18 mouse cellular contexts compared by ENCODE assay signal in the genomic region with DNA sequence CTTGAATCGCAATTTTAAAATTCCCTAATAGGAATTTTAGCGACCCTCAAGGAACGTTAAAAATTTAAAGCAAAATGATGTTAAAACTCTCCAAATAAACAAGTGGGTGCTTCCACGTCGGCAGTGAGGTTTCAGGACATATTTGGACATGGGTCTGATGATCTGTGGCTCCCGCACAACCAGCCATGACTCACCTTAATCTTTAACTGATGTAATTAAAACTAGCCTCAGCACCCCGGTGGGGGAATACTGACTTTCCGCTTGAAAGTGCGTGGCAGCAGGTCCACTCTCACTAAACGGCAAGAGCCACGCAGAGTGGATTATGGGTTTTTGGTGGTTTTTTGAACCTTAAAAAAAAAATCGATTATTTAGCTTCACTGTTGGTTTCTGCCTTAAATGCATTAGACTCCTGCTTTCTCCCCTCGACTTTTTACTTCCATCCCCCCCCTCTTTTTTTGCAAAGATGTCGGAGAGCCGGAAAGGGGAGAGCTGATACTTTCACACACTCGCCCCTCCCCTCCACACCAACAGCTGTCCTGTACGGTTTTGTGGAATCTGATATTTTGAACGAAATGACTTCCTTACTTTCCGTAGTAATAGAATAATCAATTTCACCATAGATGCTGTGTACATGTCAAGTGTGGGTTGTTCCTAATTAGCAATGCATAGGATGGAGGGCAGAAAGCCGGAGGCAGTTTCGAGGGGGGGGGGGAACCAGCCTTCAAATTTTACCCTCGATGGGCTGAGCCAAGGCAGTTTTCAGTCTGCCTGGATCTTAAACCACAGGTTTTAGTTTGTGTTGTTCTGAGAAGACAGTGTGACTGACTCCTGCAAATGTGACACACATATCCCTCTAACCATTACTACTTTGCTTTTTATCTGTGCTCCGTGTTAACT.
DNase-seq lines count a peak whose midpoint lies in the region; ATAC-seq and TF ChIP-seq lines count a peak whose summit lies in the region.
"Had no signal": no experiment of that assay in that cellular context is flagged by ENCODE, and none has a peak within 500 bp of the region (broad histone marks: within the 10 kb centered on the region; RNA-seq: fewer than 3 reads in every experiment).

No protein-coding gene starts in this region.

- H3K4me1 ChIP-seq in kidney, adult 2 months (ENCODE audit: control insufficient read depth, insufficient read depth, low read length): no peaks in the 10 kb centered on the region
- H3K4me1 ChIP-seq in MEL (ENCODE audit: control insufficient read depth in 1 of 2, insufficient read depth in 2 of 2, low read length in 2 of 2): peaks cover 14 to 49% of the 10 kb centered on the region in 2 experiments
- H3K4me1 ChIP-seq in heart, postnatal 0 days (ENCODE audit: control insufficient read depth, insufficient read depth): peaks cover 25% of the 10 kb centered on the region
- H3K4me1 ChIP-seq in forebrain, embryonic 16.5 days (replicated peaks; ENCODE audit: control insufficient read depth, insufficient read depth, low read length): no peaks in the 10 kb centered on the region; the same call in 1 of the 2 replicates
- H3K4me1 ChIP-seq: midbrain, embryonic 10.5 days; neural tube, embryonic 12.5 days had no signal

- H3K9me3 ChIP-seq in MEL (replicated peaks; ENCODE audit: insufficient read depth, low read length): no peaks in the 10 kb centered on the region
- no peaks in the 10 kb centered on the region for H3K9me3 ChIP-seq in heart, postnatal 0 days (replicated peaks; ENCODE audit: control insufficient read depth, low read length)
- H3K9me3 ChIP-seq in forebrain, embryonic 16.5 days (ENCODE audit: control insufficient read depth, low read length): no peaks in the 10 kb centered on the region
- H3K9me3 ChIP-seq: liver, embryonic 12.5 days; midbrain, embryonic 10.5 days; neural tube, embryonic 12.5 days had no signal

- ATAC-seq in heart, postnatal 0 days (ENCODE audit: insufficient read depth, low read depth): no peak
- ATAC-seq in forebrain, embryonic 16.5 days: no peak
- ATAC-seq: inflammation-experienced regulatory T-cells, adult 6 months; liver, embryonic 12.5 days had no signal

- peak overlapping the region; percentile 66 for H3K4me2 ChIP-seq in heart, postnatal 0 days (ENCODE audit: low read depth, low read length)
- H3K4me2 ChIP-seq in forebrain, embryonic 16.5 days (ENCODE audit: low read length): no peak overlapping the region
- H3K4me2 ChIP-seq: liver, embryonic 12.5 days; lung, embryonic 14.5 days; neural tube, embryonic 12.5 days had no signal

- H3K79me2 ChIP-seq in MEL (ENCODE audit: control insufficient read depth, insufficient read depth, low read length, poor library complexity): peaks cover 38% of the 10 kb centered on the region

- H3K27me3 ChIP-seq in kidney, adult 2 months (replicated peaks; ENCODE audit: control insufficient read depth, insufficient read depth, low read length): no peaks in the 10 kb centered on the region
- H3K27me3 ChIP-seq in MEL (ENCODE audit: control insufficient read depth in 1 of 2, insufficient read depth in 2 of 2, low read length in 2 of 2): no peaks in the 10 kb centered on the region
- H3K27me3 ChIP-seq in heart, postnatal 0 days (ENCODE audit: control insufficient read depth, insufficient read depth, low read length): no peaks in the 10 kb centered on the region
- no peaks in the 10 kb centered on the region for H3K27me3 ChIP-seq in forebrain, embryonic 16.5 days (replicated peaks; ENCODE audit: control insufficient read depth, insufficient read depth, low read length)
- H3K27me3 ChIP-seq: neural tube, embryonic 12.5 days had no signal

- 43% methylated on average over 23 of the region's 23 CpGs for WGBS in kidney, adult 2 months
- WGBS in heart, postnatal 0 days: 44% methylated on average over 23 of the region's 23 CpGs
- 91% methylated on average over 23 of the region's 23 CpGs for WGBS in forebrain, embryonic 16.5 days

- peak in 1 of 2 experiments; percentile 12; a peak in 3 of 4 replicates for TF ChIP-seq EP300 in MEL (IDR thresholded peaks at IDR 0.05; ENCODE audit: low read depth in 1 of 2, low read length in 2 of 2)
- TF ChIP-seq EP300 in heart, postnatal 0 days (IDR thresholded peaks at IDR 0.05; ENCODE audit: low read depth): no peak

- peak overlapping the region; percentile 75 for H3K9ac ChIP-seq in MEL (ENCODE audit: control insufficient read depth, low read depth, low read length, poor library complexity, severe bottlenecking)
- peak overlapping the region; percentile 72 for H3K9ac ChIP-seq in heart, postnatal 0 days (replicated peaks; ENCODE audit: low read depth, low read length)
- no peak overlapping the region for H3K9ac ChIP-seq in forebrain, embryonic 16.5 days (replicated peaks; ENCODE audit: low read depth, low read length)
- H3K9ac ChIP-seq: liver, embryonic 12.5 days; lung, embryonic 14.5 days; neural tube, embryonic 12.5 days had no signal

- H3K4me3 ChIP-seq in kidney, adult 2 months (ENCODE audit: insufficient read depth, low read depth, low read length): peak overlapping the region; percentile 20
- H3K4me3 ChIP-seq in MEL (ENCODE audit: control insufficient read depth in 1 of 2, insufficient read depth in 1 of 2, low read depth in 2 of 2, low read length in 2 of 2): peak overlapping the region; percentile 55 to 88
- peak overlapping the region; percentile 53 for H3K4me3 ChIP-seq in heart, postnatal 0 days (ENCODE audit: low read depth, low read length)
- no peak overlapping the region for H3K4me3 ChIP-seq in forebrain, embryonic 16.5 days (replicated peaks; ENCODE audit: low read length)
- H3K4me3 ChIP-seq: liver, embryonic 12.5 days; midbrain, embryonic 10.5 days; neural tube, embryonic 12.5 days had no signal

- TF ChIP-seq POLR2A in kidney, adult 2 months (IDR thresholded peaks at IDR 0.05; ENCODE audit: low read depth, low read length): no peak
- no peak; a peak in 1 of 4 replicates for TF ChIP-seq POLR2A in MEL (IDR thresholded peaks at IDR 0.05; ENCODE audit: control insufficient read depth in 1 of 2, insufficient read depth in 1 of 2, low read depth in 1 of 2, low read length in 2 of 2, poor library complexity in 1 of 2)

- DNase-seq in heart, adult 11 months: peak; percentile 56
- no peak for DNase-seq in heart, adult 18-20 months
- DNase-seq in kidney, adult 2 months: no peak
- DNase-seq in kidney, adult 11 months: no peak
- DNase-seq in MEL (ENCODE audit: low read depth, low spot score): peak; percentile 82
- DNase-seq in heart, postnatal 0 days (ENCODE audit: low spot score): no peak
- DNase-seq: adrenal gland, postnatal 10 days; cerebellum, adult 11 months; cerebellum, postnatal 14 days; gastrocnemius, postnatal 10 days; lung, postnatal 4 days; thymus, postnatal 25 days had no signal

- peak overlapping the region; percentile 81; the same call in 1 of the 2 replicates for H3K27ac ChIP-seq in kidney, adult 2 months (ENCODE audit: insufficient read depth, low read depth, low read length)
- peak overlapping the region; percentile 92 for H3K27ac ChIP-seq in MEL (ENCODE audit: control insufficient read depth, low read depth, low read length)
- peak overlapping the region; percentile 88 for H3K27ac ChIP-seq in heart, postnatal 0 days (ENCODE audit: low read depth)
- H3K27ac ChIP-seq in forebrain, embryonic 16.5 days (ENCODE audit: low read length): no peak overlapping the region
- H3K27ac ChIP-seq: liver, embryonic 12.5 days; midbrain, embryonic 10.5 days; neural tube, embryonic 12.5 days had no signal

- TF ChIP-seq RAD21 in MEL (IDR thresholded peaks at IDR 0.05; ENCODE audit: low read depth, low read length): no peak

- TF ChIP-seq CTCF in kidney, adult 2 months (conservative IDR thresholded peaks at IDR 0.05; ENCODE audit: insufficient read depth, insufficient read length, low read depth, low read length): no peak
- TF ChIP-seq CTCF in MEL (IDR thresholded peaks at IDR 0.05 in 2 of 3, conservative IDR thresholded peaks at IDR 0.05 in 1 of 3; ENCODE audit: control insufficient read depth in 1 of 3, insufficient read depth in 1 of 3, low read depth in 2 of 3, low read length in 3 of 3, poor library complexity in 1 of 3, severe bottlenecking in 1 of 3): no peak
- no peak for TF ChIP-seq CTCF in heart, postnatal 0 days (IDR thresholded peaks at IDR 0.05; ENCODE audit: low read depth)

- H3K36me3 ChIP-seq in kidney, adult 2 months (ENCODE audit: control insufficient read depth, insufficient read depth, low read length): no peaks in the 10 kb centered on the region
- peaks cover 2 to 40% of the 10 kb centered on the region in 2 experiments; a peak in 2 of 4 replicates for H3K36me3 ChIP-seq in MEL (ENCODE audit: control insufficient read depth in 1 of 2, insufficient read depth in 2 of 2, low read length in 2 of 2)
- no peaks in the 10 kb centered on the region for H3K36me3 ChIP-seq in heart, postnatal 0 days (replicated peaks; ENCODE audit: control insufficient read depth, insufficient read depth, low read length)
- no peaks in the 10 kb centered on the region for H3K36me3 ChIP-seq in forebrain, embryonic 16.5 days (ENCODE audit: control insufficient read depth, insufficient read depth)
- H3K36me3 ChIP-seq: liver, embryonic 12.5 days; midbrain, embryonic 10.5 days; neural tube, embryonic 12.5 days had no signal

TF ChIP-seq in MEL, 35 proteins besides CTCF, POLR2A, EP300 and RAD21 (continues in another document):
- TF ChIP-seq RCOR1 (IDR thresholded peaks at IDR 0.05; ENCODE audit: low read depth, low read length) (no peak), ELF1 (IDR thresholded peaks at IDR 0.05; ENCODE audit: low read depth, low read length) (no peak), NRF1 (IDR thresholded peaks at IDR 0.05; ENCODE audit: insufficient read depth, low read depth, low read length, poor library complexity, severe bottlenecking) (0 out of 2 replicates have a peak, but pooled peaks have one; percentile 15), SIN3A (IDR thresholded peaks at IDR 0.05; ENCODE audit: low read length) (peak; percentile 64), CHD1 (IDR thresholded peaks at IDR 0.05; ENCODE audit: low read depth, low read length) (0 out of 2 replicates have a peak, but pooled peaks have one; percentile 26), NELFE (IDR thresholded peaks at IDR 0.05; ENCODE audit: low read depth, low read length) (peak; percentile 39), JUND (IDR thresholded peaks at IDR 0.05; ENCODE audit: low read depth, low read length) (no peak; the same call in 1 of the 2 replicates), TCF12 (IDR thresholded peaks at IDR 0.05; ENCODE audit: low read depth, low read length) (0 out of 2 replicates have a peak, but pooled peaks have one; percentile 12), POLR2AphosphoS5 (IDR thresholded peaks at IDR 0.05; ENCODE audit: borderline replicate concordance, low read depth, low read length) (no peak), TBP (IDR thresholded peaks at IDR 0.05; ENCODE audit: low read depth, low read length) (peak; percentile 64), GATA1 (IDR thresholded peaks at IDR 0.05; ENCODE audit: low read depth, low read length) (peak; percentile 10; the same call in 1 of the 2 replicates), MYC (IDR thresholded peaks at IDR 0.05; ENCODE audit: low read depth, low read length) (no peak), MAFK (IDR thresholded peaks at IDR 0.05; ENCODE audit: borderline replicate concordance, low read depth, low read length) (no peak), MAZ (IDR thresholded peaks at IDR 0.05; ENCODE audit: low read depth, low read length) (0 out of 2 replicates have a peak, but pooled peaks have one; percentile 63)

Comparison
In these comparisons a context has a peak if more than half of its experiments do, and no peak if none do; other contexts are left out.
1. DNase-seq: peak in heart, adult 11 months (single experiment) and MEL (single experiment); none in heart, adult 18-20 months (0 of 2), kidney, adult 2 months (single experiment), kidney, adult 11 months (single experiment) and heart, postnatal 0 days (single experiment).